Mouse (Mus musculus) heart, adult 2 months (tissue): Measurements from ENCODE around the gene Abca17. TPM values are rescaled to one million over a fixed set of nuclear protein-coding genes. Genes with fewer than 3 reads are reported as not detected.

Experiments
- DNase-seq, 2 experiments: peaks; one replicate each; pipeline ENCODE4 v3.0.0; 2021
- H3K27ac ChIP-seq: fragments of 200-600 bp; 2 replicates; pipeline ENCODE4 v1.8.1; 2022
- H3K27me3 ChIP-seq: fragments of 200-500 bp; 2 replicates; pipeline ENCODE4 v1.6.1; 2012; ENCODE audit warnings: mild to moderate bottlenecking, low read length, inconsistent platforms, mixed read lengths; ENCODE audit not compliant: control insufficient read depth, insufficient read depth
- H3K36me3 ChIP-seq: fragments of 200-500 bp; 2 replicates; pipeline ENCODE4 v1.6.1; 2012; ENCODE audit warnings: low read length, inconsistent platforms; ENCODE audit not compliant: control insufficient read depth, insufficient read depth
- H3K4me1 ChIP-seq: fragments of 200-500 bp; 2 replicates; pipeline ENCODE4 v1.6.1; 2011; ENCODE audit warnings: low read length; ENCODE audit not compliant: control insufficient read depth, insufficient read depth
- H3K4me3 ChIP-seq: fragments of 200-600 bp; 2 replicates; pipeline ENCODE4 v1.8.1; 2022
- H3K79me2 ChIP-seq: fragments of 200-500 bp; replicated peaks from 2 replicates; pipeline ENCODE4 v1.6.1; 2012; ENCODE audit warnings: mild to moderate bottlenecking, inconsistent platforms, low read length, moderate library complexity, mixed read lengths; ENCODE audit not compliant: control insufficient read depth, insufficient read depth
- H3K9ac ChIP-seq: fragments of 200-500 bp; 2 replicates; pipeline ENCODE4 v1.6.1; 2012; ENCODE audit warnings: low read depth, mild to moderate bottlenecking, control low read depth, inconsistent platforms, low read length, mixed read lengths
- CTCF ChIP-seq: fragments of 200-600 bp; IDR thresholded peaks from 2 replicates; pipeline ENCODE4 v1.8.1; 2022; ENCODE audit warnings: antibody characterized with exemption, mild to moderate bottlenecking, moderate library complexity
- EP300 ChIP-seq: fragments of 200-500 bp; IDR thresholded peaks from 2 replicates; pipeline ENCODE4 v1.6.1; 2011; ENCODE audit warnings: low read depth, low read length, control low read depth; ENCODE audit not compliant: insufficient read depth
- POLR2A ChIP-seq: fragments of 200-500 bp; IDR thresholded peaks from 2 replicates; pipeline ENCODE4 v1.6.1; 2011; ENCODE audit warnings: mild to moderate bottlenecking, low read depth, low read length, control low read depth; ENCODE audit not compliant: insufficient read depth
- WGBS: fragments of 180-500 bp; shearing (Covaris S2); methylation state at CpG from one replicate; pipeline ENCODE4 v1.1.7; 2018; 5-methylcytosine and 5-hydroxymethylcytosine counted together
- intact Hi-C: fragments of 180-260 bp; cut with DNase I; formaldehyde crosslinking; loops from one replicate; pipeline ENCODE4 v1.15.1; 2025
- polyA plus RNA-seq: library from polyadenylated mRNA; depleted of rRNA; stranded (reverse); fragments of >200 nt; gene quantifications from 2 replicates; pipeline ENCODE4 v1.2.3, GENCODE M21; 2012
- total RNA-seq, 2 experiments: library from RNA; stranded (reverse); gene quantifications; 2 replicates each; pipeline ENCODE4 v1.2.3; 2021

Gene Abca17
- total and polyA plus RNA-seq, 3 experiments, result not detected

DNA sequence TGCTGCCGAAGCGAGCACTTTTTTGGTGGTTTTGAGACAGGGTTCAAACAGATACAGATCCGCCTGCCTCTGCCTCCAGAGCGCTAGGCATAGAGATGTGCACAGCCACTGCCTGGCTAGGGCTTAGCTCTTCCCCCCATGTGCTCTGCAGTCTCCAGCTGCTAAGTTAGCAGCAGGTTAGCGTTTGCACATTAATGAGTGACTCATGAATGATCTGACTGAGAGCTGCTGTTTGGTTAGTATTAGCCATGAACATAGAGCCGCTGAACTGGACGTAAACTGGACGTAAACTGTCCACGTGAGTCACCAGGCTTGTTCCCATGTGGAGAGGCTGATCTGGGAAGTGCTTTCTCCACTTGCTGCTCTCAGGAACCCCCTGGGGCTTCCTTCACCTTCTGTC lies 11.7 kb upstream of the Abca17 start:
- Histone ChIP-seq H3K4me3 (no peak overlapping the region), H3K4me1 (no peaks in the 10 kb centered on the region), H3K27me3 (no peaks in the 10 kb centered on the region), H3K9ac (no peak overlapping the region), H3K79me2 (no peaks in the 10 kb centered on the region), H3K27ac (no peak overlapping the region), H3K36me3 (no peaks in the 10 kb centered on the region)
- DNase-seq, result no peak
- TF ChIP-seq EP300, result no peak
- no peak for TF ChIP-seq CTCF
- no peak for TF ChIP-seq POLR2A
- intact Hi-C loops, result no loop called here
- 89% methylated on average over 9 of the region's 9 CpGs for WGBS

DNA sequence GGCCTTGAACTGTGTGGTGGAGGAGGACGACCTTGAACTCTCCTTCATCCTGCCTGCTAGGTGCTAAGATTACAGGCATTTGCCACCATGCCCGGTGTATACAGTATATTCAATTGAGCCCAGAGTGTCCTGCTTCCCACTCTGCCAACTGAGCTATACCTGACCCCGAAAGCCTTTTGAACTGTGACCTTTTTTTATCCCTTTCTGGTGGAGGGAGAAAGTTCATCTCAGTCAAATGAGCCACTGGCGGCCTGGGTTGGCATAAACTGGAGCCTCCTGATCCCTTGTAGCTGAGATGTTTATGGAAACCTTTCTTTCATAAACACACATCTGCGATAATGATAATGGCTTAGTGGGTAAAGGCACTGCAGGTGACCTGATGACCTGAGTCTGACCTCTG lies 10.4 kb upstream of the Abca17 start:
- intact Hi-C loops, result no loop called here
- Histone ChIP-seq H3K9ac (no peak overlapping the region), H3K27ac (no peak overlapping the region), H3K4me3 (no peak overlapping the region), H3K4me1 (no peaks in the 10 kb centered on the region), H3K79me2 (no peaks in the 10 kb centered on the region), H3K27me3 (no peaks in the 10 kb centered on the region), H3K36me3 (no peaks in the 10 kb centered on the region)
- no peak for TF ChIP-seq EP300
- no peak for DNase-seq
- 91% methylated on average over 5 of the region's 5 CpGs for WGBS

DNA sequence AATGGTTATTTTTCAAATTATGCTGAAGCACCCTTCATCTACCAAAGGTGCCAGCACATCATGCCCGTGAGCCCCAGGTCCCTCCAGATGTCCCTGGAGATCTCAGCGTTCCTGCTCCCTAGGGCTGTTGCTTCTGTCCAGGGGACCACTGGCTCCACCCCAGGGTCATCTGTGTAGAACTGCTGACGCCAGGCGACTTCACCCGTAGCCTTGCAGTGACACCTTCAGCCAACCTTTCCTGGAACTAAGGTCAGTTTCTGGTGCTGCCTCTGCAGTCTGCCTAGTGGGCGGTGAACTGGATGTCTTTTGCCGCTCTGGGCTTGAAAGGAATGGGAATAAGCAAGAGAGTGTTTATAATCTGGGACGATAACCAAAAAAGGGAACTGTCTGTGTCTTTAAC lies 10.0 kb upstream of the Abca17 start:
- DNase-seq, result no peak
- Histone ChIP-seq H3K4me1 (no peaks in the 10 kb centered on the region), H3K27ac (no peak overlapping the region), H3K9ac (no peak overlapping the region), H3K27me3 (no peaks in the 10 kb centered on the region), H3K36me3 (no peaks in the 10 kb centered on the region), H3K4me3 (no peak overlapping the region), H3K79me2 (no peaks in the 10 kb centered on the region)
- TF ChIP-seq POLR2A, result no peak
- TF ChIP-seq CTCF, result no peak
- TF ChIP-seq EP300, result no peak
- intact Hi-C loops, result no loop called here
- 87% methylated on average over 8 of the region's 8 CpGs for WGBS

- WGBS, result 65% methylated on average over 2 of the region's 2 CpGs
Observed at GRCm38 (mm10) chr17:24359903-24360302, 9.0 kb upstream of the Abca17 start.

DNA sequence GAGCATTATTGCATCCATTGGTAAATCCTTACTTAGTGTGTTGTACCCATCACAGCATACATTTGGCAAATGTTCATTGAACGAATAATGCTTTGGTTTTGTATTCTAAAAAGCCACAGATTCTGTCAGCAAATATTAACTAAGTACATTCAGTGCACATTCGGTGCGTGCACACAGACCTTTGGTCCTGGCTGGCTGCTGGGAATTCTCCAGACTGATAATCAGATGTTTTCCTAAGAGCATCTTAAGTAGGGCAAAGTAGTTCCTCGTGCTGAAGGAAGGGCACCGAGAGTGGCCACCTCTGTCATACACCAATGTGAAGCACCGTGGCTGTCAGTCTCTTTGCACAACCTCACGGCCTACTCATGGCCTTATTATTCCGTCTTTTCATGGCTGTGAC lies 8.1 kb upstream of the Abca17 start:
- no peak overlapping the region for H3K4me3 ChIP-seq
- H3K27ac ChIP-seq, result no peak overlapping the region
- DNase-seq, result no peak
- TF ChIP-seq CTCF (no peak), EP300 (no peak), POLR2A (no peak)
- WGBS, result 68% methylated on average over 8 of the region's 8 CpGs
- H3K4me1 ChIP-seq, result peaks cover 5% of the 10 kb centered on the region
- no peak overlapping the region for H3K9ac ChIP-seq
- no peaks in the 10 kb centered on the region for H3K27me3 ChIP-seq
- H3K79me2 ChIP-seq, result 0 out of 2 replicates have a peak, but pooled peaks cover 1% of the 10 kb centered on the region
- intact Hi-C loops, result no loop called here
- no peaks in the 10 kb centered on the region for H3K36me3 ChIP-seq

More at GRCm38 (mm10) chr17:24359903-24360302, 9.0 kb upstream of the Abca17 start:
- Histone ChIP-seq H3K9ac (no peak overlapping the region), H3K4me3 (no peak overlapping the region), H3K36me3 (no peaks in the 10 kb centered on the region), H3K27me3 (no peaks in the 10 kb centered on the region), H3K4me1 (peaks cover 3% of the 10 kb centered on the region), H3K27ac (no peak overlapping the region), H3K79me2 (0 out of 2 replicates have a peak, but pooled peaks cover 1% of the 10 kb centered on the region)
- intact Hi-C loops, result no loop called here
- TF ChIP-seq POLR2A (no peak), EP300 (no peak), CTCF (no peak)
- no peak for DNase-seq

- Histone ChIP-seq H3K4me3 (no peak overlapping the region), H3K36me3 (no peaks in the 10 kb centered on the region), H3K79me2 (0 out of 2 replicates have a peak, but pooled peaks cover 1% of the 10 kb centered on the region), H3K27me3 (no peaks in the 10 kb centered on the region), H3K4me1 (peaks cover 7% of the 10 kb centered on the region), H3K27ac (no peak overlapping the region), H3K9ac (no peak overlapping the region)
- DNase-seq, result no peak
- TF ChIP-seq POLR2A (no peak), EP300 (no peak), CTCF (no peak)
- intact Hi-C loops, result no loop called here
- 60% methylated on average over 8 of the region's 8 CpGs for WGBS
Observed at GRCm38 (mm10) chr17:24355284-24355683, 4.4 kb upstream of the Abca17 start.
